Mouse (Mus musculus): ENCODE results near the gene Baiap2l1. TPM values are rescaled to one million over a fixed set of nuclear protein-coding genes. Genes with fewer than 3 reads are reported as not detected.

Gene Baiap2l1
- polyA plus RNA-seq, 1 experiment from 2014 or later, result 13.2 TPM

DNA sequence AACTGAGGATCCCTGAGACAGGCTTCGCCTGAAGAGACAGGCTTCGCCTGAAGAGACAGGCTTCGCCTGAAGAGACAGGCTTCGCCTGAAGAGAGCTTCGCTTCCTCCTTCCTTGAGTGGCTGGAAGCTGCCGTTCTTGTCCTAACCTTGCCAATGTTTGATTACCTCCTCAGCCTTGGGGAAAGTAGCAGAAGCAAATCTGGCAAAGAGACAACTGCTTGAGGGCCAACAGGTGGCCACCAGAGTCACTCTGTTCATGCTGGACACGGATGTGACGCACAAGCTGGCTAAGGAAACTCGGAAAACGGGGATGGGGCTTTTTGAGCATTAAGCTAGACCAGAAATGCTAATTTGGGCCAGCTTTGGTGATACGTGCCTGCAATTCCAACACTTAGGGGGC lies 23.9 kb downstream of the Baiap2l1 start:
- WGBS, result 90% methylated on average over 11 of the region's 11 CpGs
- no peaks in the 10 kb centered on the region for H3K27me3 ChIP-seq (ENCODE audit: control insufficient read depth, insufficient read depth, low read length)
- H3K4me2 ChIP-seq (replicated peaks; ENCODE audit: low read depth, low read length), result no peak overlapping the region
- H3K27ac ChIP-seq (ENCODE audit: low read depth, low read length), result no peak overlapping the region
- H3K9ac ChIP-seq (ENCODE audit: low read depth, low read length), result no peak overlapping the region
- no peak overlapping the region for H3K4me3 ChIP-seq (ENCODE audit: low read length)
- peaks cover 3% of the 10 kb centered on the region; the same call in 1 of the 2 replicates for H3K9me3 ChIP-seq (ENCODE audit: control insufficient read depth, low read length)
- no peaks in the 10 kb centered on the region for H3K36me3 ChIP-seq (ENCODE audit: control insufficient read depth, insufficient read depth, low read length)
- ATAC-seq (ENCODE audit: low FRiP score, low TSS enrichment), result no peak
- peaks cover 7% of the 10 kb centered on the region; the same call in 1 of the 2 replicates for H3K4me1 ChIP-seq (ENCODE audit: control insufficient read depth, insufficient read depth, low read length)

- Histone ChIP-seq H3K36me3 (ENCODE audit: control insufficient read depth, insufficient read depth, low read length) (no peaks in the 10 kb centered on the region), H3K27me3 (ENCODE audit: control insufficient read depth, insufficient read depth, low read length) (no peaks in the 10 kb centered on the region), H3K9me3 (ENCODE audit: control insufficient read depth, low read length) (no peaks in the 10 kb centered on the region), H3K4me3 (ENCODE audit: low read length) (no peak overlapping the region), H3K4me2 (replicated peaks; ENCODE audit: low read depth, low read length) (no peak overlapping the region), H3K27ac (ENCODE audit: low read depth, low read length) (no peak overlapping the region), H3K9ac (ENCODE audit: low read depth, low read length) (no peak overlapping the region), H3K4me1 (ENCODE audit: control insufficient read depth, insufficient read depth, low read length) (peaks cover 9% of the 10 kb centered on the region; the same call in 1 of the 2 replicates)
- WGBS, result 87% methylated on average over 3 of the region's 3 CpGs
- ATAC-seq (ENCODE audit: low FRiP score, low TSS enrichment), result no peak
These were observed 35.2 kb downstream of the Baiap2l1 start for GRCm38 (mm10) chr5:144322717-144323116.

GRCm38 (mm10) chr5:144321681-144322080 lies 36.2 kb downstream of the Baiap2l1 start:
- no peaks in the 10 kb centered on the region for H3K9me3 ChIP-seq (ENCODE audit: control insufficient read depth, low read length)
- H3K27me3 ChIP-seq (ENCODE audit: control insufficient read depth, insufficient read depth, low read length), result no peaks in the 10 kb centered on the region
- H3K4me3 ChIP-seq (ENCODE audit: low read length), result no peak overlapping the region
- WGBS, result 26% methylated on average over 7 of the region's 7 CpGs
- H3K4me2 ChIP-seq (replicated peaks; ENCODE audit: low read depth, low read length), result no peak overlapping the region
- H3K36me3 ChIP-seq (ENCODE audit: control insufficient read depth, insufficient read depth, low read length), result no peaks in the 10 kb centered on the region
- no peak overlapping the region for H3K9ac ChIP-seq (ENCODE audit: low read depth, low read length)
- peaks cover 14% of the 10 kb centered on the region; the same call in 1 of the 2 replicates for H3K4me1 ChIP-seq (ENCODE audit: control insufficient read depth, insufficient read depth, low read length)
- H3K27ac ChIP-seq (ENCODE audit: low read depth, low read length), result no peak overlapping the region
- ATAC-seq (ENCODE audit: low FRiP score, low TSS enrichment), result no peak

- H3K9ac ChIP-seq (ENCODE audit: low read depth, low read length), result no peak overlapping the region
- WGBS, result 31% methylated on average over 6 of the region's 6 CpGs
- no peak overlapping the region for H3K4me2 ChIP-seq (replicated peaks; ENCODE audit: low read depth, low read length)
- no peaks in the 10 kb centered on the region for H3K9me3 ChIP-seq (ENCODE audit: control insufficient read depth, low read length)
- H3K27ac ChIP-seq (ENCODE audit: low read depth, low read length), result no peak overlapping the region
- H3K4me3 ChIP-seq (ENCODE audit: low read length), result no peak overlapping the region
- no peak for ATAC-seq (ENCODE audit: low FRiP score, low TSS enrichment)
- H3K27me3 ChIP-seq (ENCODE audit: control insufficient read depth, insufficient read depth, low read length), result no peaks in the 10 kb centered on the region
- no peaks in the 10 kb centered on the region for H3K36me3 ChIP-seq (ENCODE audit: control insufficient read depth, insufficient read depth, low read length)
- peaks cover 27% of the 10 kb centered on the region for H3K4me1 ChIP-seq (ENCODE audit: control insufficient read depth, insufficient read depth, low read length)
These were observed 39.6 kb downstream of the Baiap2l1 start for GRCm38 (mm10) chr5:144318286-144318685.

GRCm38 (mm10) chr5:144317426-144317825 lies 40.5 kb downstream of the Baiap2l1 start:
- no peaks in the 10 kb centered on the region for H3K36me3 ChIP-seq (ENCODE audit: control insufficient read depth, insufficient read depth, low read length)
- no peak overlapping the region for H3K9ac ChIP-seq (ENCODE audit: low read depth, low read length)
- H3K4me1 ChIP-seq (ENCODE audit: control insufficient read depth, insufficient read depth, low read length), result peaks cover 28% of the 10 kb centered on the region
- whole genome bisulfite sequencing, result 65% methylated on average over 8 of the region's 8 CpGs
- no peak overlapping the region for H3K4me3 ChIP-seq (ENCODE audit: low read length)
- no peak overlapping the region for H3K27ac ChIP-seq (ENCODE audit: low read depth, low read length)
- no peaks in the 10 kb centered on the region for H3K27me3 ChIP-seq (ENCODE audit: control insufficient read depth, insufficient read depth, low read length)
- no peaks in the 10 kb centered on the region for H3K9me3 ChIP-seq (ENCODE audit: control insufficient read depth, low read length)
- ATAC-seq (ENCODE audit: low FRiP score, low TSS enrichment), result no peak
- no peak overlapping the region for H3K4me2 ChIP-seq (replicated peaks; ENCODE audit: low read depth, low read length)

DNA sequence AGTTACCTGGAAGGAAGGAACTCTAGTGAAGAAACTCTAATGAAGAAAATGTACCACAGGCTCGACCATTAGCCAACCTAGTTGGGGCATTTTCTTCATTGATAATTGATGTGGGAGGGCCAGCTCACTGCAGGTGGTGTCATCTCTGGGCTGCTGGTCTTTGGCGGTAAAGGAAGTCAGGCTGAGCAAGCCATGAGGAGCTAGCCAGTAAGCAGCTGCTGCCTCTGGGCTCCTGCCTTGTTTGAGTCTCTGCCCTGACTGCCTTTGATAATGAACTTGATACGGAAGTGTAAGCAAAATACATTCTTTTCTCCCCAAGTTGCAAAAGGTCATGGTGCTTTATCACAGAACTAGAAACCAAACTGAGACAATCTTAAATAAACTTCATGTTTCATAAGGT lies 41.5 kb downstream of the Baiap2l1 start:
- Histone ChIP-seq H3K4me3 (ENCODE audit: low read length) (no peak overlapping the region), H3K27me3 (ENCODE audit: control insufficient read depth, insufficient read depth, low read length) (no peaks in the 10 kb centered on the region), H3K4me1 (ENCODE audit: control insufficient read depth, insufficient read depth, low read length) (peaks cover 24% of the 10 kb centered on the region), H3K9ac (ENCODE audit: low read depth, low read length) (no peak overlapping the region), H3K4me2 (replicated peaks; ENCODE audit: low read depth, low read length) (no peak overlapping the region), H3K36me3 (ENCODE audit: control insufficient read depth, insufficient read depth, low read length) (no peaks in the 10 kb centered on the region), H3K9me3 (ENCODE audit: control insufficient read depth, low read length) (no peaks in the 10 kb centered on the region), H3K27ac (ENCODE audit: low read depth, low read length) (no peak overlapping the region)
- no peak for ATAC-seq (ENCODE audit: low FRiP score, low TSS enrichment)
- 69% methylated on average over 3 of the region's 3 CpGs for WGBS

- H3K9ac ChIP-seq (ENCODE audit: low read depth, low read length), result no peak overlapping the region
- H3K9me3 ChIP-seq (ENCODE audit: control insufficient read depth, low read length), result no peaks in the 10 kb centered on the region
- no peaks in the 10 kb centered on the region for H3K36me3 ChIP-seq (ENCODE audit: control insufficient read depth, insufficient read depth, low read length)
- no peaks in the 10 kb centered on the region for H3K27me3 ChIP-seq (ENCODE audit: control insufficient read depth, insufficient read depth, low read length)
- 68% methylated on average over 12 of the region's 12 CpGs for WGBS
- ATAC-seq (ENCODE audit: low FRiP score, low TSS enrichment), result no peak
- peaks cover 24% of the 10 kb centered on the region for H3K4me1 ChIP-seq (ENCODE audit: control insufficient read depth, insufficient read depth, low read length)
- no peak overlapping the region for H3K4me3 ChIP-seq (ENCODE audit: low read length)
- H3K27ac ChIP-seq (ENCODE audit: low read depth, low read length), result no peak overlapping the region
- H3K4me2 ChIP-seq (replicated peaks; ENCODE audit: low read depth, low read length), result no peak overlapping the region
These were observed 43.0 kb downstream of the Baiap2l1 start for GRCm38 (mm10) chr5:144314731-144315494.

DNA sequence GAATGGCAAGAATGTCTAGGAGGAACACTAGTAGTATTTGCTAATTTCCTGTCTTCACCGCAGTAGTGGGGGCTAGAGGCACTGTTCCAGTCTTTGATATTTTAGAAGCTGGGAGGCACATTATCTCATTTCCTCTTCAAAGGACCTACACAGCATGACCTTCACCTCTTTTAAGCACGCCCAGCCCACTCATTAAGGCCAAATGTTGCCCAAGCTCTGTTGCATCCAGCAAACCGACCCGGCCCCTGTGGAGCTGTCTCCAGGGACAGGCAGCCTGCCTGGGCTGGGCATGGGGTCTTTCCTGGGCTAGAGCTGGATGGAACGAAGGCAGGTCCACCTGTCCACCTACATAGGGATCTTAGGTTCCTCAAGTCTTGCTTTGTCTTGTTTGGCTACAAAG lies 44.6 kb downstream of the Baiap2l1 start:
- Histone ChIP-seq H3K36me3 (ENCODE audit: control insufficient read depth, insufficient read depth, low read length) (no peaks in the 10 kb centered on the region), H3K4me2 (replicated peaks; ENCODE audit: low read depth, low read length) (no peak overlapping the region), H3K4me1 (ENCODE audit: control insufficient read depth, insufficient read depth, low read length) (peaks cover 24% of the 10 kb centered on the region), H3K27me3 (ENCODE audit: control insufficient read depth, insufficient read depth, low read length) (no peaks in the 10 kb centered on the region), H3K9ac (ENCODE audit: low read depth, low read length) (no peak overlapping the region), H3K4me3 (ENCODE audit: low read length) (no peak overlapping the region), H3K9me3 (ENCODE audit: control insufficient read depth, low read length) (no peaks in the 10 kb centered on the region), H3K27ac (ENCODE audit: low read depth, low read length) (peak overlapping the region; percentile 48; the same call in 1 of the 2 replicates)
- WGBS, result 4% methylated on average over 5 of the region's 5 CpGs
- peak; percentile 64 for ATAC-seq (ENCODE audit: low FRiP score, low TSS enrichment)

DNA sequence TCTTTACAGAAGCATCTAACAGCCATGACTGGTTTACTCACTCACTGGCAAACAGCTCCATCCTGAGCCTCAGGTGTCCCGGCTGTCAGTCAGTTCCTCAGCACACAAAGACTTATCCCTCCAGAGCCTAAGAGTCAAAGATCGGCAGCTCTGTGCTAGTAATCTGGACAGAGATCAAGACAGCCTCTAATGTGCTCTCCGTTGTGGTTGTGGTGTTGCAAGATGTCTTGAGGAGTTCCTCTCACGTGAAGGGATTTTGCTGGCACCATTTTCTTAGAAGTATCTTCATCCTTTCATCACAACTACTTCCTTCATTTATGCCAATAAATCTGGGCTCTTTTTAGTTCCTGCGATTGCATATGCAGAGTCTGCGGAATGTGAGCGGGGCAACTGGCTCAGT lies 45.7 kb downstream of the Baiap2l1 start:
- Histone ChIP-seq H3K4me2 (replicated peaks; ENCODE audit: low read depth, low read length) (no peak overlapping the region), H3K4me1 (ENCODE audit: control insufficient read depth, insufficient read depth, low read length) (peaks cover 14% of the 10 kb centered on the region), H3K9me3 (ENCODE audit: control insufficient read depth, low read length) (no peaks in the 10 kb centered on the region), H3K27ac (ENCODE audit: low read depth, low read length) (no peak overlapping the region), H3K4me3 (ENCODE audit: low read length) (no peak overlapping the region), H3K9ac (ENCODE audit: low read depth, low read length) (no peak overlapping the region), H3K27me3 (ENCODE audit: control insufficient read depth, insufficient read depth, low read length) (no peaks in the 10 kb centered on the region), H3K36me3 (ENCODE audit: control insufficient read depth, insufficient read depth, low read length) (no peaks in the 10 kb centered on the region)
- WGBS, result 75% methylated on average over 7 of the region's 7 CpGs
- ATAC-seq (ENCODE audit: low FRiP score, low TSS enrichment), result no peak

All from kidney, embryonic 14.5 days (tissue).